Mouse (Mus musculus): Measurements from ENCODE around the gene Dars.

Gene Dars

GRCm38 (mm10) chr1:128411141-128411540, 6.0 kb downstream of the Dars start:
- no peak for DNase-seq

- DNase-seq = no peak
These were observed 10.3 kb downstream of the Dars start for GRCm38 (mm10) chr1:128406846-128407245.

GRCm38 (mm10) chr1:128405675-128406074, 11.5 kb downstream of the Dars start:
- no peak for DNase-seq

- DNase-seq = no peak
These were observed 12.1 kb downstream of the Dars start for GRCm38 (mm10) chr1:128405041-128405481.

GRCm38 (mm10) chr1:128400926-128401325, 16.2 kb downstream of the Dars start:
- no peak for DNase-seq

- no peak for DNase-seq
These were observed 16.9 kb downstream of the Dars start for GRCm38 (mm10) chr1:128399941-128400915.

GRCm38 (mm10) chr1:128398738-128399445, 18.3 kb downstream of the Dars start:
- no peak for DNase-seq

- DNase-seq = no peak
These were observed 22.5 kb downstream of the Dars start for GRCm38 (mm10) chr1:128394657-128395056.

- no peak for DNase-seq
These were observed 24.8 kb downstream of the Dars start for GRCm38 (mm10) chr1:128392382-128392781.

- DNase-seq = no peak
These were observed 30.7 kb downstream of the Dars start for GRCm38 (mm10) chr1:128386487-128386886.

GRCm38 (mm10) chr1:128376841-128377240, 40.3 kb downstream of the Dars start:
- DNase-seq = no peak

GRCm38 (mm10) chr1:128372143-128372860, 44.9 kb downstream of the Dars start:
- DNase-seq = no peak

- DNase-seq = peak; percentile 12 to 39
These were observed 48.3 kb downstream of the Dars start for GRCm38 (mm10) chr1:128368732-128369441.

- DNase-seq = no peak
These were observed 56.6 kb downstream of the Dars start for GRCm38 (mm10) chr1:128360601-128361000.

GRCm38 (mm10) chr1:128359554-128360376, 57.4 kb downstream of the Dars start, which contains the start of gene Mcm6:
Mcm6 (minus strand) TSS chr1:128359664.
- peak; percentile 95 to 97 for DNase-seq

- no peak for DNase-seq
These were observed 58.1 kb downstream of the Dars start for GRCm38 (mm10) chr1:128358916-128359553.

- no peak for DNase-seq
These were observed 58.9 kb downstream of the Dars start for GRCm38 (mm10) chr1:128358276-128358675.

GRCm38 (mm10) chr1:128357452-128357851, 59.7 kb downstream of the Dars start:
- no peak for DNase-seq

- DNase-seq = no peak
These were observed 64.1 kb downstream of the Dars start for GRCm38 (mm10) chr1:128353092-128353491.

GRCm38 (mm10) chr1:128344232-128344631, 72.9 kb downstream of the Dars start:
- DNase-seq = no peak

Data from thymus, adult 18-20 months (tissue).